ENCODE assay signal across 8 mouse cellular contexts in genomic region chr12:84546028-84546427, GRCm38 (mm10). TPM values are rescaled to one million over a fixed set of nuclear protein-coding genes. Genes with fewer than 3 reads are reported as not detected.
DNase-seq lines count a peak whose midpoint lies in the region; ATAC-seq lines count a peak whose summit lies in the region.
"Had no signal": no experiment of that assay in that cellular context is flagged by ENCODE, and none has a peak within 500 bp of the region (broad histone marks: within the 10 kb centered on the region; RNA-seq: fewer than 3 reads in every experiment).

No protein-coding gene starts in this region.

- 5% methylated on average over 12 of the region's 12 CpGs for WGBS in forebrain, embryonic 13.5 days
- WGBS in hindbrain, embryonic 12.5 days = 6% methylated on average over 12 of the region's 12 CpGs

- peak; percentile 84 for ATAC-seq in forebrain, embryonic 13.5 days
- peak; percentile 75 for ATAC-seq in hindbrain, embryonic 12.5 days (ENCODE audit: low FRiP score)

- 0 out of 2 replicates have a peak overlapping the region, but pooled peaks have one; percentile 10 for H3K4me2 ChIP-seq in forebrain, embryonic 13.5 days
- H3K4me2 ChIP-seq in hindbrain, embryonic 12.5 days (replicated peaks) = no peak overlapping the region
- H3K4me2 ChIP-seq: lung, embryonic 15.5 days had no signal

- DNase-seq in NIH3T3 (ENCODE audit: low read depth) = peak; percentile 82
- DNase-seq in cerebellum, adult 11 months = peak; percentile 54
- DNase-seq in layer of hippocampus, postnatal 14 days (ENCODE audit: low spot score in 2 of 2) = peak; percentile 46 to 57
- DNase-seq in lung, postnatal 4 days = peak; percentile 53 to 63
- DNase-seq in retina, postnatal 7 days (ENCODE audit: low read depth, low spot score) = peak; percentile 71

- no peaks in the 10 kb centered on the region for H3K9me3 ChIP-seq in forebrain, embryonic 13.5 days (replicated peaks)
- H3K9me3 ChIP-seq in hindbrain, embryonic 12.5 days (replicated peaks) = no peaks in the 10 kb centered on the region
- H3K9me3 ChIP-seq: lung, embryonic 15.5 days had no signal

- no peak overlapping the region for H3K9ac ChIP-seq in forebrain, embryonic 13.5 days
- H3K9ac ChIP-seq in hindbrain, embryonic 12.5 days = no peak overlapping the region; the same call in 1 of the 2 replicates
- H3K9ac ChIP-seq: lung, embryonic 15.5 days had no signal

- H3K4me1 ChIP-seq in forebrain, embryonic 13.5 days = peaks cover 34% of the 10 kb centered on the region
- H3K4me1 ChIP-seq in hindbrain, embryonic 12.5 days = no peaks in the 10 kb centered on the region
- H3K4me1 ChIP-seq: lung, embryonic 15.5 days had no signal

- H3K4me3 ChIP-seq in forebrain, embryonic 13.5 days = no peak overlapping the region
- no peak overlapping the region for H3K4me3 ChIP-seq in hindbrain, embryonic 12.5 days
- H3K4me3 ChIP-seq: lung, embryonic 15.5 days had no signal

- 0 out of 2 replicates have a peak, but pooled peaks cover 2% of the 10 kb centered on the region for H3K27me3 ChIP-seq in forebrain, embryonic 13.5 days
- H3K27me3 ChIP-seq in hindbrain, embryonic 12.5 days = peaks cover 36% of the 10 kb centered on the region
- H3K27me3 ChIP-seq: lung, embryonic 15.5 days had no signal

- no peaks in the 10 kb centered on the region for H3K36me3 ChIP-seq in forebrain, embryonic 13.5 days (ENCODE audit: poor library complexity, severe bottlenecking)
- H3K36me3 ChIP-seq in hindbrain, embryonic 12.5 days = no peaks in the 10 kb centered on the region
- H3K36me3 ChIP-seq: lung, embryonic 15.5 days had no signal

- H3K27ac ChIP-seq in forebrain, embryonic 13.5 days = no peak overlapping the region
- H3K27ac ChIP-seq in hindbrain, embryonic 12.5 days = no peak overlapping the region
- H3K27ac ChIP-seq: lung, embryonic 15.5 days had no signal

RNA-seq across cellular contexts. Expression of gene Vsx2, which starts 23.5 kb away (rescaled TPM):
- not detected in 2 replicates for polyA plus RNA-seq in forebrain, embryonic 13.5 days (2015; fragmentation: Nextera tagmentation; extraction: Ambion mirVana)
- 8.3 and 9.4 TPM in 2 replicates for polyA plus RNA-seq in hindbrain, embryonic 12.5 days (2016; fragmentation: Nextera tagmentation; extraction: Ambion mirVana)
- total RNA-seq in layer of hippocampus, postnatal 14 days (2021) = under 1 TPM; 0.23 to 0.31 TPM
- polyA plus RNA-seq: lung, embryonic 15.5 days had no signal
